Mouse (Mus musculus): ENCODE measurements around the gene Rere. TPM values are rescaled to one million over a fixed set of nuclear protein-coding genes. Genes with fewer than 3 reads are reported as not detected.

Rere gene
- total RNA-seq, 1 experiment = 21.7 TPM

DNA sequence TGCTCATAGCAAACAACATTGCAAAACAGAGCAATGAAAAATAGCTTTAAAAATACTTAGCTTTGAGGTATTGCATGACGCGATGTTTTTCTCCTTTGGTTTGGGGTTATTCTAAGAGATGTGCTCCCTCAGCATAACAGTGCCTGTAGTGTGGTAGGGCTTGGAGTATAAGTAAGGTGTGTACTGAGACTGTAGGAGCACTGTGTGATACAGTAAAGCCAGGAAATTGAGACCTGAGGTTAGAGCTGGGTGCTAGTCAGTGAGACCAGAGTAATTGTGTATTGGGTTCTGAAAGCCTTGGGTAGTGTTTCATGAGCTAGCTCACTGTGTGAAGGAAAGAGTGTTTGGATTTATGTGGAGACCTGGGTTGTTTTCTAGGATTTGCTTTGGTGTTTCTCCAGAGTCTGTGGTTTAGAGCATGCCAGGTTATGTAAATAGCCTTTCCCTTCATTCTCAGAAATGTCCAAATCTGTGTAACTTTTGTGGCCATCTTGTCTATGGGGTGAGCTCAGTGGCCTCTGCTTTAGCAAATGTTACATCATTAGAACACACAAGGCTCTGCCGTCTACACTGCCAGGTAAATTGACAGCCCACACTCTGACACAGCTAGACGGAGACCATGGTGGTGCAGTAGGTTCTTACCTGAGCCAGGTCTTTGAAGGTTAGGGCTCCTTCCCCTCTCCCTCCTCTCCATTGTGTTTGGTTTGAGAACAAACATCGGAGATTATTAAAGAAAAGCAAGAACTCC lies 152.6 kb downstream of the Rere start:
- TF ChIP-seq CHD2 (IDR thresholded peaks at IDR 0.05; ENCODE audit: low read depth, low read length) (no peak), HCFC1 (IDR thresholded peaks at IDR 0.05; ENCODE audit: borderline replicate concordance, insufficient read depth, low read length) (no peak), MAFK (IDR thresholded peaks at IDR 0.05; ENCODE audit: insufficient read depth, low read depth, low read length) (no peak), ZC3H11A (IDR thresholded peaks at IDR 0.05; ENCODE audit: borderline replicate concordance, low read depth, low read length) (no peak), ZNF384 (IDR thresholded peaks at IDR 0.05; ENCODE audit: low read depth, low read length) (no peak)
- H3K36me3 ChIP-seq (ENCODE audit: control insufficient read depth, insufficient read depth, low read length, poor library complexity, severe bottlenecking) = no peaks in the 10 kb centered on the region
- H3K4me1 ChIP-seq (ENCODE audit: control insufficient read depth in 2 of 2, insufficient read depth in 2 of 2, low read length in 2 of 2, poor library complexity in 1 of 2) = 0 out of 4 replicates have a peak, but pooled peaks cover 0 to 1% of the 10 kb centered on the region in 2 experiments
- in situ Hi-C loops (cut with MboI; ENCODE audit: low sequenced_read_pairs in 2 of 2, unreplicated experiment in 2 of 2) = no loop called here
- no peak overlapping the region for H3K4me3 ChIP-seq (ENCODE audit: insufficient read depth in 1 of 2, low read depth in 1 of 2, low read length in 2 of 2, poor library complexity in 1 of 2, severe bottlenecking in 1 of 2)
- H3K9me3 ChIP-seq (ENCODE audit: control insufficient read depth, insufficient read depth, low read depth, low read length) = no peaks in the 10 kb centered on the region
- H3K27ac ChIP-seq (ENCODE audit: insufficient read depth, low read depth, low read length, poor library complexity, severe bottlenecking) = no peak overlapping the region
- H3K9ac ChIP-seq (ENCODE audit: insufficient read depth, low read depth, low read length, poor library complexity, severe bottlenecking) = no peak overlapping the region
- DNase-seq (ENCODE audit: low read depth, low spot score) = no peak

DNA sequence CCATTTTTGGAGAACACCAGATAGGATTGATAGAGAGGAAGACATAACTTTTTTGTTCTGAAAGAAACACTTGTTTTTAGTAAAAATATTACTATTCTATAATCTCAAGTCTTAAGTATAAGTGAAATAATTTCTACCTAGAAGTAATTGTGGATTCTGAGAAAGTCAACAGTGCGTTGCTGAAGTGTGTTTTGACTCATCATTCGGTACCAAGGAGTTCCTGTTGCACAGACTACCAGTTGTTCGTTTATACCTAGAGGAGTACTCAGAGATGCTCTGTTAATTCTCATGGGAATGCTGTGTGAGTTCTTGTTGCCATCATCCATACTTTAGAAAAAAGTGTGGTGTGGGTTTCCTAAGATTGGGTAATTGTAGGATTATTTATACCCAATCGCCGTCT lies 154.1 kb downstream of the Rere start:
- H3K36me3 ChIP-seq (ENCODE audit: control insufficient read depth, insufficient read depth, low read length, poor library complexity, severe bottlenecking) = no peaks in the 10 kb centered on the region
- no peaks in the 10 kb centered on the region for H3K9me3 ChIP-seq (ENCODE audit: control insufficient read depth, insufficient read depth, low read depth, low read length)
- H3K27ac ChIP-seq (ENCODE audit: insufficient read depth, low read depth, low read length, poor library complexity, severe bottlenecking) = no peak overlapping the region
- TF ChIP-seq ZC3H11A (IDR thresholded peaks at IDR 0.05; ENCODE audit: borderline replicate concordance, low read depth, low read length) = no peak
- TF ChIP-seq HCFC1 (IDR thresholded peaks at IDR 0.05; ENCODE audit: borderline replicate concordance, insufficient read depth, low read length) = no peak
- no peak for TF ChIP-seq CHD2 (IDR thresholded peaks at IDR 0.05; ENCODE audit: low read depth, low read length)
- TF ChIP-seq ZNF384 (IDR thresholded peaks at IDR 0.05; ENCODE audit: low read depth, low read length) = no peak
- no peak for TF ChIP-seq MAFK (IDR thresholded peaks at IDR 0.05; ENCODE audit: insufficient read depth, low read depth, low read length)
- in situ Hi-C loops (cut with MboI; ENCODE audit: low sequenced_read_pairs in 2 of 2, unreplicated experiment in 2 of 2) = no loop called here
- DNase-seq (ENCODE audit: low read depth, low spot score) = no peak
- H3K9ac ChIP-seq (ENCODE audit: insufficient read depth, low read depth, low read length, poor library complexity, severe bottlenecking) = no peak overlapping the region
- H3K4me1 ChIP-seq (ENCODE audit: control insufficient read depth in 2 of 2, insufficient read depth in 2 of 2, low read length in 2 of 2, poor library complexity in 1 of 2) = 0 out of 4 replicates have a peak, but pooled peaks cover 0 to 1% of the 10 kb centered on the region in 2 experiments
- no peak overlapping the region for H3K4me3 ChIP-seq (ENCODE audit: insufficient read depth in 1 of 2, low read depth in 1 of 2, low read length in 2 of 2, poor library complexity in 1 of 2, severe bottlenecking in 1 of 2)

DNA sequence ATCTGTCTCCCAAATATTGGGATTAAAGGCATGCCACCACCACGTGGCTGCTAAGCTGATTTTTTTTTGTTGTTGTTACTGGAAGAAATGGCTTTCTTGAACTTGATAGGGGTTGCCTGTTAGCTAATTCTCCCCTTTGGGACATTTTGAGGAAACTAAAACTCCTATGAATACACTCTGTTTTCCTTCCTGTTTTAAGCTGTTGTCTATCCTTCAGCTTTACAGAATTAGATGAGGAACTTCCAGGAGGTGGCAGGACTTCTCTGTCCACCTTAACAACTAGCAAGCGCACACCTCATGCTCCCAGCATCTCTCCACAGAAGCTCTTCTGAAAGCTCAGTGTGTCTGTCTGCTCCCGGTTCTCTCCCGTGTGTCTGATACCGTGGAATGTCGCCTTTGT lies 157.2 kb downstream of the Rere start:
- TF ChIP-seq HCFC1 (IDR thresholded peaks at IDR 0.05; ENCODE audit: borderline replicate concordance, insufficient read depth, low read length) (no peak), MAFK (IDR thresholded peaks at IDR 0.05; ENCODE audit: insufficient read depth, low read depth, low read length) (no peak), ZNF384 (IDR thresholded peaks at IDR 0.05; ENCODE audit: low read depth, low read length) (no peak), CHD2 (IDR thresholded peaks at IDR 0.05; ENCODE audit: low read depth, low read length) (no peak), ZC3H11A (IDR thresholded peaks at IDR 0.05; ENCODE audit: borderline replicate concordance, low read depth, low read length) (no peak)
- in situ Hi-C loops (cut with MboI; ENCODE audit: low sequenced_read_pairs in 2 of 2, unreplicated experiment in 2 of 2) = no loop called here

GRCm38 (mm10) chr4:150441931-150442330 lies 160.5 kb downstream of the Rere start:
- TF ChIP-seq HCFC1 (IDR thresholded peaks at IDR 0.05; ENCODE audit: borderline replicate concordance, insufficient read depth, low read length) (no peak), CHD2 (IDR thresholded peaks at IDR 0.05; ENCODE audit: low read depth, low read length) (no peak), ZNF384 (IDR thresholded peaks at IDR 0.05; ENCODE audit: low read depth, low read length) (no peak), ZC3H11A (IDR thresholded peaks at IDR 0.05; ENCODE audit: borderline replicate concordance, low read depth, low read length) (no peak), MAFK (IDR thresholded peaks at IDR 0.05; ENCODE audit: insufficient read depth, low read depth, low read length) (no peak)
- Histone ChIP-seq H3K9ac (ENCODE audit: insufficient read depth, low read depth, low read length, poor library complexity, severe bottlenecking) (no peak overlapping the region), H3K4me1 (ENCODE audit: control insufficient read depth in 2 of 2, insufficient read depth in 2 of 2, low read length in 2 of 2, poor library complexity in 1 of 2) (peaks cover 12 to 14% of the 10 kb centered on the region in 2 experiments), H3K36me3 (ENCODE audit: control insufficient read depth, insufficient read depth, low read length, poor library complexity, severe bottlenecking) (no peaks in the 10 kb centered on the region), H3K27ac (ENCODE audit: insufficient read depth, low read depth, low read length, poor library complexity, severe bottlenecking) (no peak overlapping the region), H3K9me3 (ENCODE audit: control insufficient read depth, insufficient read depth, low read depth, low read length) (no peaks in the 10 kb centered on the region), H3K4me3 (ENCODE audit: insufficient read depth in 1 of 2, low read depth in 1 of 2, low read length in 2 of 2, poor library complexity in 1 of 2, severe bottlenecking in 1 of 2) (no peak overlapping the region)
- no peak for DNase-seq (ENCODE audit: low read depth, low spot score)
- in situ Hi-C loops (cut with MboI; ENCODE audit: low sequenced_read_pairs in 2 of 2, unreplicated experiment in 2 of 2) = no loop called here

More for the DNA sequence above, 157.2 kb downstream of the Rere start:
- DNase-seq (ENCODE audit: low read depth, low spot score) = no peak
- Histone ChIP-seq H3K36me3 (ENCODE audit: control insufficient read depth, insufficient read depth, low read length, poor library complexity, severe bottlenecking) (no peaks in the 10 kb centered on the region), H3K9me3 (ENCODE audit: control insufficient read depth, insufficient read depth, low read depth, low read length) (no peaks in the 10 kb centered on the region), H3K9ac (ENCODE audit: insufficient read depth, low read depth, low read length, poor library complexity, severe bottlenecking) (no peak overlapping the region), H3K4me1 (ENCODE audit: control insufficient read depth in 2 of 2, insufficient read depth in 2 of 2, low read length in 2 of 2, poor library complexity in 1 of 2) (peaks cover 0 to 1% of the 10 kb centered on the region in 2 experiments; a peak in 1 of 4 replicates), H3K27ac (ENCODE audit: insufficient read depth, low read depth, low read length, poor library complexity, severe bottlenecking) (no peak overlapping the region), H3K4me3 (ENCODE audit: insufficient read depth in 1 of 2, low read depth in 1 of 2, low read length in 2 of 2, poor library complexity in 1 of 2, severe bottlenecking in 1 of 2) (no peak overlapping the region)
